Mouse (Mus musculus): ENCODE measurements around the gene Upf3b. TPM values are rescaled to one million over a fixed set of nuclear protein-coding genes. Genes with fewer than 3 reads are reported as not detected.
"Not testable (repeated sequence)": the region's sequence is repeated elsewhere in the genome, so short reads cannot be mapped to it uniquely, and the experiment has no call there.

Gene Upf3b
- total RNA-seq, 2 experiments from 2014 or later = 8.8 to 12.5 TPM

- not testable (repeated sequence) for DNase-seq
Observed at GRCm38 (mm10) chrX:37080345-37080744, 29.8 kb downstream of the Upf3b start.

- no peak for DNase-seq
Observed at GRCm38 (mm10) chrX:37076651-37077050, 33.5 kb downstream of the Upf3b start.

- peak; percentile 49 for DNase-seq
Observed at GRCm38 (mm10) chrX:37074262-37074892, 35.7 kb downstream of the Upf3b start.

GRCm38 (mm10) chrX:37068766-37069165, 41.4 kb downstream of the Upf3b start:
- no peak for DNase-seq

DNA sequence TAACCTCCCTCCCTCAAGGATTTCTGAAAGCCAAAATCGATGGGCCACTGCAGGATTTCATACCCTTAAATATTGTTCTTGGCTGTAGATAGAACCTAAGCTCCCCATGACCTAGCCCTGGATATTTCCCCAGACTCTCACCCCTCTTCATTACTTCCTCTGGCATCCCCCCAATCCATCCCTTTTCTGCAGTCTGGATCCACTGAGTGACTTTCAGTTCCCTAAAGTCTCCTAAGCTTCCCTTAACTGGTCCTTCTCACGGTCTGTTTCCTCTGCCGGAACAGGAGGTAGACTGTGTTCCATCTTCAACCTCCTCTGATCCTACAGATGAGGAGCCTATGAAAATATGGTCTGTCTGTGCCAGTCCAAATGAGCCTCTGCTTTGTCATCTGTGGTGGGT, 42.8 kb downstream of the Upf3b start:
- no peak for DNase-seq

DNA sequence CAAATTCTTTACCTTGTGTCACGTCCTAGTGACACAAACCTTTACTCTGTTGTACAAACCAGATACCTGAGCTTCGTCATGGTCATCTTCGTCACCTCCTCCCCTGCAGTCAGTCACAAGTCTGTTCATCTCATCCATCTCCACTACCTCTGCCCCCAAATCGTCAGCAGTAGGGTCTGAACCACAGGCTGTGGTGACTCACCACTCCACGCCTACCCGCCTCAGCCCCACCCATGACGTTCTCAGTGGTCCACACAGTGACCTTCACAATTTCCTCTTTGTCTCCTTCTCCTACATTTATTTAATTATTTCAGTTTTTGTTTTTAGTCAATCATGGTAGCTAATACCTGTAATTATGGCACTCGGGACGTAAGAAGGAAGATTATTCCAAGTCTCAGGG, 46.2 kb downstream of the Upf3b start:
- DNase-seq = no peak

DNA sequence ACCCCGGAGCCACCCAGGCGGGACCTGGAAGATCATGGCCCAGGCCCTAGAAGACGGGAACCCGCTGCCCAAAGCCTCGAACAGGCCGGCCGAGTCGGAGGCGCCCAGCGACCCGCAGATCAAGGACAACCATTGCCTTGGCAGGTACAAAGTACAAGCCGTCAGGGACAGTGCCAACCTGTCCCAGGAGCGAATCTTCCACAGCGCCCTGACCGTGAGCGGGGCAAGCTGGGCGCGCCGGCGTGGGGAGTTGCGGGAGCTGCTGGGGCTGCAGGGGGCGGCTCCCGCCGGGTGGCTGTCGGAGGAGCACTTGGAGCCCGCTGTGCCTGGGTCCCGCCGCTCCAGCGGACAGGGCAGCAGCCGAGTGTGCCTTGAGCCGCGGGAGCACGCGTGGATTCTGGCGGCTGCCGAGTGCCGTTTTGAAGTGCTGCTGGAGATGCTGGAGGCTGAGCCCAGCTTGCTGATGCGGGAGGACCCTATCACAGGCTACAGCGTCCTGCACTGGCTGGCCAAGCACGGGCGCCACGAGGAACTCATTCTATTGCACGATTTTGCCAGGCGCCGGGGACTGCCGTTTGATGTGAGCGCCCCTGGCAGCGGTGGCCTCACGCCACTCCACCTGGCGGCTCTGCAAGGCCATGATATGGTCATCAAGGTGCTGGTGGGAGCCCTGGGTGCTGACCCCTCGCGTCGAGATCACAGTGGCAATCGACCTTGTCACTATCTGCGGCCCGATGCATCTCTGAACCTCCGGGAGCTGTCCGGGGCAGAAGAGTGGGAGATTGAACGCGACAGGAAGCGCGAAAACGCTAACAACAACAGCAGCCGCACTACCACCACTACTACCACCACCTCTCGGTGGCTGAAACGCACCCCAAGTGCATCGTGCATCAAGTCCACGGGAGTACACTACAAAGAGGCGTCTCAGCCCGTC, 61.0 kb downstream of the Upf3b start:
- peak; percentile 8 for DNase-seq

- no peak for DNase-seq
Observed at GRCm38 (mm10) chrX:37048066-37048889, 61.8 kb downstream of the Upf3b start, which contains the start of gene Sowahd. Gene Sowahd, plus strand, starts transcription at chrX:37048845.

DNA sequence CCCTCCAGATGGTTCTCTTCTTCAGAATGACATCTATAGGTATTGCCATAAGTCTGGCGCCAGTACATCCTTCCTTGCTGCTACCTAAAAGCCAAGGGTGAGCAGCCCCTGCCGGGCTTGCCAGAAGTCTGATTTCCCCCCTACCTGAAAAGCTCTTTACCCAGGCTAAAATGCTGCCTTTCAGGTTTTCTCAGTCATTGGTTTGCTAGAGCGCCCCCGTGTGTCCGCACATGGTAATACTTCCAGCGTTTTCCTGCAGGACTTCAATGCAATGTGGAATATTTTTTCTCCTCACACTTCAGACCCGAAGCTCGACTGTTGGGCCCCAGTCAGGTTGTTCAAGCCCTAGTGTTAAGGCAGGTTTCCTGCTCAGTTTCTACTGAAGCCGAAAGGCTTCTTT, 67.4 kb downstream of the Upf3b start:
- peak; percentile 54 for DNase-seq

Other genes starting within 250 kb of the Upf3b start
- 10 to 100 TPM; 45.4 to 45.8 TPM for gene Ube2a, start 236.4 kb downstream of the Upf3b start, total RNA-seq (2021)
- gene C330007P06Rik, start 236.2 kb downstream of the Upf3b start, total RNA-seq (2021) = 10 to 100 TPM; 12.1 to 13.8 TPM
- 1 to 10 TPM; 3.4 to 4.6 TPM for gene Nkrf, start 207.4 kb downstream of the Upf3b start, total RNA-seq (2021)
- gene Sept6, start 118.5 kb downstream of the Upf3b start, total RNA-seq (2021) = 10 to 100 TPM; 10.7 to 13.5 TPM
- gene Sowahd, start 61.5 kb downstream of the Upf3b start, total RNA-seq (2021) = not detected
- 100 to 1,000 TPM; 542 to 550 TPM for gene Rpl39, start 24.9 kb downstream of the Upf3b start, total RNA-seq (2021)
- 10 to 100 TPM in 1 of 2 experiments, 1 to 10 TPM in 1; 9.7 to 10.3 TPM for gene Nkap, start 16.5 kb upstream of the Upf3b start, total RNA-seq (2021)
- not detected for gene Akap14, start 58.5 kb upstream of the Upf3b start, total RNA-seq (2021)
- gene Ndufa1, start 80.8 kb upstream of the Upf3b start, total RNA-seq (2021) = 100 to 1,000 TPM; 318 to 357 TPM
- gene Rnf113a1, start 80.9 kb upstream of the Upf3b start, total RNA-seq (2021) = 1 to 10 TPM; 2.8 to 2.9 TPM
- gene Gm9, start 100.7 kb upstream of the Upf3b start, total RNA-seq (2021) = not detected
- not detected for gene Rhox1, start 111.9 kb upstream of the Upf3b start, total RNA-seq (2021)
- gene Rhox2a, start 134.7 kb upstream of the Upf3b start, total RNA-seq (2021) = not detected
- gene Rhox3a, start 139.6 kb upstream of the Upf3b start, total RNA-seq (2021) = not detected
- not detected for gene Rhox4a, start 155.0 kb upstream of the Upf3b start, total RNA-seq (2021)

Data from gastrocnemius, postnatal 10 days (tissue).